Mouse (Mus musculus) megakaryocyte, embryonic 14.5 days (primary cell): ENCODE data around the gene Ceacam9.

Experiments used
- FLI1 ChIP-seq: IDR thresholded peaks from 2 replicates; pipeline ENCODE4 v1.6.1; 2012; ENCODE audit warnings: low read length, inconsistent platforms, mixed read lengths
- GATA1 ChIP-seq: IDR thresholded peaks from 3 replicates; pipeline ENCODE4 v1.6.1; 2012; ENCODE audit warnings: mixed read lengths, low read length, inconsistent platforms, borderline replicate concordance

DNA sequence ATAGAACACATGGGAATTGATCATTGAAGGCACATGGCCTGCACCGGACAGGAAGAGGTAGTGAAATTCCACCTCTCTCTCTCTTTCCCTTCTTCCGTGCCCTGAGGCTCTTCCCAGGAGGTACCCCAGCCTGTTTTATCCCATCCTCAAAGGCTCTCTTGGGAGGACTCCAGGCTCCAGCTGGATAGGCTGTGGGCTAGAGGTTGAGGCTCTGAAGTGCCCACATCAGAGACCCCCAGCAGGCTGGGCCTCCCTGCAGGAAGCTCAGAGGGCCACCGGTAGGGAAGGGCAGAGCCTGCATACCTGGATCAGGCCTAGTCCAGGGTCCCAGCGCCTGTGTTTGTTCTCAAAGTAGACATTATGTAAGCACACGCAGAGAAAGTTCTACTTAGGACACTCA, 39.9 kb downstream of the Ceacam9 start:
- no peak for TF ChIP-seq GATA1
- no peak for TF ChIP-seq FLI1
